Mouse (Mus musculus): ENCODE measurements around the gene Nav2. TPM values are rescaled to one million over a fixed set of nuclear protein-coding genes. Genes with fewer than 3 reads are reported as not detected.

Nav2 gene
- polyA plus RNA-seq, 1 experiment from 2014 or later, result 34.9 TPM

GRCm38 (mm10) chr7:49120935-49121691, 212.6 kb downstream of the Nav2 start:
- Histone ChIP-seq H3K27me3 (ENCODE audit: control insufficient read depth, insufficient read depth, low read length) (no peaks in the 10 kb centered on the region), H3K9me3 (ENCODE audit: control insufficient read depth, low read length) (no peaks in the 10 kb centered on the region), H3K9ac (ENCODE audit: low read length) (peak overlapping the region; percentile 55; the same call in 1 of the 2 replicates), H3K4me1 (ENCODE audit: control insufficient read depth in 2 of 2, insufficient read depth in 2 of 2, low read length in 2 of 2) (peaks cover 10 to 15% of the 10 kb centered on the region in 2 experiments), H3K4me2 (ENCODE audit: low read length) (no peak overlapping the region), H3K4me3 (ENCODE audit: control insufficient read depth in 1 of 2, insufficient read depth in 1 of 2, low read depth in 1 of 2, low read length in 2 of 2) (no peak overlapping the region), H3K36me3 (ENCODE audit: control insufficient read depth, insufficient read depth, low read length) (no peaks in the 10 kb centered on the region), H3K27ac (replicated peaks in 1 of 2; ENCODE audit: control insufficient read depth in 1 of 2, insufficient read depth in 1 of 2, low read depth in 2 of 2, low read length in 2 of 2) (no peak overlapping the region)
- ATAC-seq (ENCODE audit: insufficient number of reproducible peaks, insufficient read depth, low FRiP score, low read depth), result no peak
- WGBS, result 37% methylated on average over 20 of the region's 20 CpGs

GRCm38 (mm10) chr7:49122498-49122897, 214.0 kb downstream of the Nav2 start:
- WGBS, result 69% methylated on average over 7 of the region's 7 CpGs
- no peak for ATAC-seq (ENCODE audit: insufficient number of reproducible peaks, insufficient read depth, low FRiP score, low read depth)

GRCm38 (mm10) chr7:49125545-49125944, 217.0 kb downstream of the Nav2 start:
- H3K27ac ChIP-seq (replicated peaks in 1 of 2; ENCODE audit: control insufficient read depth in 1 of 2, insufficient read depth in 1 of 2, low read depth in 2 of 2, low read length in 2 of 2), result no peak overlapping the region
- H3K9ac ChIP-seq (ENCODE audit: low read length), result no peak overlapping the region
- ATAC-seq (ENCODE audit: insufficient number of reproducible peaks, insufficient read depth, low FRiP score, low read depth), result no peak
- 35% methylated on average over 3 of the region's 3 CpGs for WGBS
- H3K4me3 ChIP-seq (ENCODE audit: control insufficient read depth in 1 of 2, insufficient read depth in 1 of 2, low read depth in 1 of 2, low read length in 2 of 2), result no peak overlapping the region
- H3K9me3 ChIP-seq (ENCODE audit: control insufficient read depth, low read length), result no peaks in the 10 kb centered on the region
- no peaks in the 10 kb centered on the region for H3K36me3 ChIP-seq (ENCODE audit: control insufficient read depth, insufficient read depth, low read length)
- no peak overlapping the region for H3K4me2 ChIP-seq (ENCODE audit: low read length)
- no peaks in the 10 kb centered on the region for H3K27me3 ChIP-seq (ENCODE audit: control insufficient read depth, insufficient read depth, low read length)
- H3K4me1 ChIP-seq (ENCODE audit: control insufficient read depth in 2 of 2, insufficient read depth in 2 of 2, low read length in 2 of 2), result peaks cover 4 to 11% of the 10 kb centered on the region in 2 experiments

More at GRCm38 (mm10) chr7:49122498-49122897, 214.0 kb downstream of the Nav2 start:
- no peak overlapping the region for H3K4me2 ChIP-seq (ENCODE audit: low read length)
- no peak overlapping the region for H3K27ac ChIP-seq (replicated peaks in 1 of 2; ENCODE audit: control insufficient read depth in 1 of 2, insufficient read depth in 1 of 2, low read depth in 2 of 2, low read length in 2 of 2)
- H3K9ac ChIP-seq (ENCODE audit: low read length), result no peak overlapping the region
- H3K36me3 ChIP-seq (ENCODE audit: control insufficient read depth, insufficient read depth, low read length), result no peaks in the 10 kb centered on the region
- no peaks in the 10 kb centered on the region for H3K9me3 ChIP-seq (ENCODE audit: control insufficient read depth, low read length)
- peaks cover 10 to 19% of the 10 kb centered on the region in 2 experiments for H3K4me1 ChIP-seq (ENCODE audit: control insufficient read depth in 2 of 2, insufficient read depth in 2 of 2, low read length in 2 of 2)
- H3K27me3 ChIP-seq (ENCODE audit: control insufficient read depth, insufficient read depth, low read length), result no peaks in the 10 kb centered on the region
- no peak overlapping the region for H3K4me3 ChIP-seq (ENCODE audit: control insufficient read depth in 1 of 2, insufficient read depth in 1 of 2, low read depth in 1 of 2, low read length in 2 of 2)

- ATAC-seq (ENCODE audit: insufficient number of reproducible peaks, insufficient read depth, low FRiP score, low read depth), result no peak
- 77% methylated on average over 8 of the region's 8 CpGs for WGBS
- peaks cover 1 to 8% of the 10 kb centered on the region in 2 experiments; a peak in 3 of 4 replicates for H3K4me1 ChIP-seq (ENCODE audit: control insufficient read depth in 2 of 2, insufficient read depth in 2 of 2, low read length in 2 of 2)
- no peak overlapping the region for H3K4me2 ChIP-seq (ENCODE audit: low read length)
- H3K27me3 ChIP-seq (ENCODE audit: control insufficient read depth, insufficient read depth, low read length), result no peaks in the 10 kb centered on the region
- no peaks in the 10 kb centered on the region for H3K36me3 ChIP-seq (ENCODE audit: control insufficient read depth, insufficient read depth, low read length)
- H3K27ac ChIP-seq (replicated peaks in 1 of 2; ENCODE audit: control insufficient read depth in 1 of 2, insufficient read depth in 1 of 2, low read depth in 2 of 2, low read length in 2 of 2), result no peak overlapping the region
- H3K9ac ChIP-seq (ENCODE audit: low read length), result no peak overlapping the region
- no peak overlapping the region for H3K4me3 ChIP-seq (ENCODE audit: control insufficient read depth in 1 of 2, insufficient read depth in 1 of 2, low read depth in 1 of 2, low read length in 2 of 2)
- no peaks in the 10 kb centered on the region for H3K9me3 ChIP-seq (ENCODE audit: control insufficient read depth, low read length)
Observed at GRCm38 (mm10) chr7:49128224-49128623, 219.7 kb downstream of the Nav2 start.

- H3K9ac ChIP-seq (ENCODE audit: low read length), result peak overlapping the region; percentile 10; the same call in 1 of the 2 replicates
- peak overlapping the region; percentile 61 to 70 for H3K27ac ChIP-seq (replicated peaks in 1 of 2; ENCODE audit: control insufficient read depth in 1 of 2, insufficient read depth in 1 of 2, low read depth in 2 of 2, low read length in 2 of 2)
- H3K4me1 ChIP-seq (ENCODE audit: control insufficient read depth in 2 of 2, insufficient read depth in 2 of 2, low read length in 2 of 2), result peaks cover 8% of the 10 kb centered on the region in 2 experiments; a peak in 3 of 4 replicates
- H3K36me3 ChIP-seq (ENCODE audit: control insufficient read depth, insufficient read depth, low read length), result no peaks in the 10 kb centered on the region
- H3K27me3 ChIP-seq (ENCODE audit: control insufficient read depth, insufficient read depth, low read length), result no peaks in the 10 kb centered on the region
- no peaks in the 10 kb centered on the region for H3K9me3 ChIP-seq (ENCODE audit: control insufficient read depth, low read length)
- peak; percentile 64 for ATAC-seq (ENCODE audit: insufficient number of reproducible peaks, insufficient read depth, low FRiP score, low read depth)
- no peak overlapping the region for H3K4me3 ChIP-seq (ENCODE audit: control insufficient read depth in 1 of 2, insufficient read depth in 1 of 2, low read depth in 1 of 2, low read length in 2 of 2)
- H3K4me2 ChIP-seq (ENCODE audit: low read length), result peak overlapping the region; percentile 41
- 10% methylated on average over 10 of the region's 10 CpGs for WGBS
Observed at GRCm38 (mm10) chr7:49132851-49133351, 224.4 kb downstream of the Nav2 start.

- ATAC-seq (ENCODE audit: insufficient number of reproducible peaks, insufficient read depth, low FRiP score, low read depth), result no peak
- H3K27me3 ChIP-seq (ENCODE audit: control insufficient read depth, insufficient read depth, low read length), result no peaks in the 10 kb centered on the region
- H3K9ac ChIP-seq (ENCODE audit: low read length), result no peak overlapping the region
- H3K27ac ChIP-seq (replicated peaks in 1 of 2; ENCODE audit: control insufficient read depth in 1 of 2, insufficient read depth in 1 of 2, low read depth in 2 of 2, low read length in 2 of 2), result no peak overlapping the region
- 71% methylated on average over 5 of the region's 5 CpGs for WGBS
- H3K4me3 ChIP-seq (ENCODE audit: control insufficient read depth in 1 of 2, insufficient read depth in 1 of 2, low read depth in 1 of 2, low read length in 2 of 2), result no peak overlapping the region
- no peak overlapping the region for H3K4me2 ChIP-seq (ENCODE audit: low read length)
- no peaks in the 10 kb centered on the region for H3K36me3 ChIP-seq (ENCODE audit: control insufficient read depth, insufficient read depth, low read length)
- H3K4me1 ChIP-seq (ENCODE audit: control insufficient read depth in 2 of 2, insufficient read depth in 2 of 2, low read length in 2 of 2), result peaks cover 8% of the 10 kb centered on the region in 2 experiments; a peak in 3 of 4 replicates
- H3K9me3 ChIP-seq (ENCODE audit: control insufficient read depth, low read length), result no peaks in the 10 kb centered on the region
Observed at GRCm38 (mm10) chr7:49134396-49134795, 225.9 kb downstream of the Nav2 start.

GRCm38 (mm10) chr7:49139762-49140161, 231.2 kb downstream of the Nav2 start:
- no peaks in the 10 kb centered on the region; the same call in 1 of the 2 replicates for H3K27me3 ChIP-seq (ENCODE audit: control insufficient read depth, insufficient read depth, low read length)
- no peak overlapping the region for H3K9ac ChIP-seq (ENCODE audit: low read length)
- H3K27ac ChIP-seq (replicated peaks in 1 of 2; ENCODE audit: control insufficient read depth in 1 of 2, insufficient read depth in 1 of 2, low read depth in 2 of 2, low read length in 2 of 2), result no peak overlapping the region
- H3K4me3 ChIP-seq (ENCODE audit: control insufficient read depth in 1 of 2, insufficient read depth in 1 of 2, low read depth in 1 of 2, low read length in 2 of 2), result no peak overlapping the region
- no peaks in the 10 kb centered on the region for H3K36me3 ChIP-seq (ENCODE audit: control insufficient read depth, insufficient read depth, low read length)
- H3K4me2 ChIP-seq (ENCODE audit: low read length), result no peak overlapping the region
- WGBS, result 88% methylated on average over 2 of the region's 2 CpGs
- no peaks in the 10 kb centered on the region for H3K9me3 ChIP-seq (ENCODE audit: control insufficient read depth, low read length)
- ATAC-seq (ENCODE audit: insufficient number of reproducible peaks, insufficient read depth, low FRiP score, low read depth), result no peak
- H3K4me1 ChIP-seq (ENCODE audit: control insufficient read depth in 2 of 2, insufficient read depth in 2 of 2, low read length in 2 of 2), result peaks cover 2 to 4% of the 10 kb centered on the region in 2 experiments; a peak in 2 of 4 replicates
